Mouse (Mus musculus) megakaryocyte-erythroid progenitor cell, adult 5-6 weeks (primary cell): ENCODE results near the gene Homer2. TPM values are rescaled to one million over a fixed set of nuclear protein-coding genes. Genes with fewer than 3 reads are reported as not detected.

Experiments
- ATAC-seq: replicated peaks from 2 replicates; pipeline ENCODE4 v1.8.0; 2016; ENCODE audit warnings: mild to moderate bottlenecking, inconsistent platforms; ENCODE audit not compliant: severe bottlenecking, poor library complexity, low FRiP score, low TSS enrichment
- total RNA-seq, 2 experiments: library from RNA; stranded (forward) in 1 of 2; stranded (reverse) in 1 of 2; fragments of 200-1000, 215-1000 nt in 1 of 2; fragments of >200 nt in 1 of 2; fragmentation: Nextera tagmentation in 1 of 2; gene quantifications; 2 replicates each; pipeline ENCODE4 v1.2.3; 2014 to 2017

The Homer2 gene
- total RNA-seq, 2 experiments from 2014 or later, result 0.33 to 3.4 TPM

DNA sequence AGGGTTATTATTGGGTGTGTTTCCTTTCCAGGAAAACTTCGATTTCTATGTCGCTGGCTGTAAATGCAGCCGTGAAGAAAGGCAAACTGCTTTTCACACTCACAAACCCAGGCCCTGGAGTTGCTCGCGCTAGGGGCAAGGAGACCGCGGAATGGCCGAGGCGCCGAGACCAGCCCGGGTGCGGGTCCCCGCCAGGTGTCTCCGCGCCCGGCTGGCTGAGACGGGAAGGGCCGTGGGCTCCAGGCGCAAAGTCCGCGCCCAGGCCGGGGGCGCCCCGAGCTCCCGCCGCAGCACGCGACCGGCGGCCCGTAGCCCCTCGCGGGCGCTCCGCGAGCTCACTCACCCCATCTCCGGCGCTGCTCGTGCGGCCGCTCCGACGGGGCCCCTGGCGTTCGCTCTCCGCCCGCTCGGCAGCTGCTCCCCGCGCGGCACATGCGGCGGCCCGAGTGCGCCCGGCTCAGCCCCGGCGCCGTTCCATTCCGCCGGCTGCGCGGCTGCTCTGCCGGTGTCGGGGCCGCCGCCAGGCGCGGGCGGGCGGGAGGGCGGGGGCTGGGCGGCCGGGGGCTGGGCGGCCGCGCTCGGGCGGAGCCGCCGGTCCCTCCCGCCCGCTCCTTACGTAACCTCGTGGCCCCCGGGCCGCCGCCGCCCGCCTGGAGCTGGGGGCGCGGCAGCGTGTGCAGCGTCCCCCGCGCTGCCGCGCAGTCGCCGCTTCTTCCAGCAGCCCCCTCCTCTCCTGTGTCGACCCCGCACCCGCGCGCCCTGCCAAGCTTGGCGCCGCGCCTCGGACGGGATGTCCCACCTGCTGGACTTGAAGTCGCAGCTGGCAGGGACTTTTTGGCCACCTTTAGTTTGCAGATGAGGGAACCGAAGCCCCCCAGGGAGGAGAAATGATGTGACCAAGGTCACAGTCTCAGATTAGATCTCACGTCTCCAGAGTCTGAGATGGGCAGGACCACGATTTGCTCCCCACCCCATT lies 623 bp downstream of the Homer2 start:
- ATAC-seq, result no peak

DNA sequence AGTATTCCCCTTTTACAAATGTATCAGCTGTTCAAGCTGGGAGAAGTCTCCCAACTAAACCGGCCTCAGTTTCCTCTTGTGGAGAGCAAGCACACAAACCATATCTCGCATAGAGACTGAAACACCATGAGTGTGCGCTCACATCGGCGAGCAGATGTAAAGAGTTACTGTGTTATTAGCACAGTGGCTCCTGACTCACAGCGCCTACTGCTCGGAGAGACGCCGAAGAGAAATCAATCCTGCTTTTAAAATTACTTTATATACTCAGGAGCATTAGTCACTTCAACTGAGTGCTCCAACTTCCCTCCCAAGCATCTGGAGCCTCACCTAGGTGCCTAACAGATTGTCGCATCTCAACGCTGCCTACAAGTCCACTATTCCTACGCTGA lies 1.3 kb downstream of the Homer2 start:
- no peak for ATAC-seq

GRCm38 (mm10) chr7:81698357-81698756 lies 9.0 kb downstream of the Homer2 start:
- ATAC-seq, result no peak

DNA sequence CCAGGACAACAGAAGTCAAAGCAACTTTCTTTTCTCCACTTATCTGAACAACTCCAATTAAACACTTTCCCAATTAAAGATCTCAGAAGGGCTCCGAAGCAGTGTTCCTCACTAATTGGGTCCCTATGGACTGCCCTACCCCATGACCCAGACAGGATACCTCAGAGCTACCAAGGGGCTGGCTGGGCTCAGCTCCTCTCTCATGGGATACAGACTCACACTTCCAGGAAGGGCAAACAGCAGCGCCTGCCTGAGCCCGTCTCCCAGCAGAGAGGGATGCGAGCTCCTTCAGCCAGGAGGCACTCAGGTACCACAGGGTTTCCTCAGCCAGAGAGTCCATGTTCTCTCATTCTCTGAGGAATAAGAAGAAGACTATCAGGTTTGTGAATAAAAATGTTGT lies 9.4 kb downstream of the Homer2 start:
- no peak for ATAC-seq

DNA sequence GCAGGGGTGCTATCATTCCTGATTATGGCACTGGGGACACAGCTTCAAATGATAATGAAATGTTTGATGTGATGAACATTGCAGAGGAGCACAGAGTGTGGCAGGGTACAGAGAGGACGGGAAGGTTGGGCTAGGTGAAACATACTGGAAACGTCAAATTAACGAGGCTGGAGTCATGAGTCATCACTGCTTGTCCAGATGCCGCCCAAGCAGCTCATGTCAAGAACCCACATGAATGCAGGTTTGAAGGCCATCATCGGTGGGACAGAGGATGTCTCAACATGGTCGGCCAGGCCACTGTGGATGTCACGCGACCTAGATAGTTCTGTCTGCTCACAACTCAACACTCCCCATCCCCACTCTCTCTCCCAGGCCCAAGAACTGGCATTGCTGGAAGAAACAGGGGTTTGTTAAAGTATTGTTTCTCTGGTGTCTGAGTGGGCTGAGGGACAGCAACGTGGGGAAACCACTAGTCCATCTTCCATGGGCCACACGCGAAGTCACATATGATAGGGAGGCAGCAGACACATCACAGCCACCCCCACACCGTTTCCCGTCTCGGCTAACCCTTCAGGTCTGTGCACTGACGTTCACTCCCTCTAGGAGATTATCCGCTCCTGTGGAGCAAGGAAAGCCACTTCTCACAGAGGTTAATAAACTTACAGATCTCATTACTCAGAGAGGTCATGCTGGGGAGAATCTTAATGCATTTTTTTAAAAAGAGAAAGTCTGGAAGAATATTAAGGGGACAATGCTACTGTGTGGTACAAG lies 11.4 kb downstream of the Homer2 start:
- no peak for ATAC-seq

- peak; percentile 48; the same call in 1 of the 2 replicates for ATAC-seq
These were observed 16.3 kb downstream of the Homer2 start for GRCm38 (mm10) chr7:81691067-81691466.

- no peak for ATAC-seq
These were observed 18.1 kb downstream of the Homer2 start for GRCm38 (mm10) chr7:81689116-81689681.

DNA sequence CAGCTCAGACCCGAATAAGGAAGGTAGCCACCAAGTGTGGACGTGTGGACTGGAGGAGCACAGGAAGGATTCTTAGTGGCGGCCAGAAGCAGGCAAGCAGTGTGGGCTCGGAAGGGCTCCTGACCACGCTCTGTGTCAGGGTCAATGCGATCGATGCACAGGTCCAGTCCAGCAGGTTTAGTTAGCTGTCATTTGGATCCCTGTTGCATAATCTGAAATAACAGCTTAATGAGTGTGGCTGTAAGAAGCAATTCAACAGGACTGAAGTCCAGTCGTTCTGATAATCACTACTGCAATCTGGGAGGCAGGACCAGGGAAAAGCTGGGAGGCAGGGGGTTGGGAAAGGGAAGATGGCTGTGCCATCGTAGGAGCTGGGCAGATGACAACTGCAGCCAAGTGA lies 18.9 kb downstream of the Homer2 start:
- ATAC-seq, result no peak

DNA sequence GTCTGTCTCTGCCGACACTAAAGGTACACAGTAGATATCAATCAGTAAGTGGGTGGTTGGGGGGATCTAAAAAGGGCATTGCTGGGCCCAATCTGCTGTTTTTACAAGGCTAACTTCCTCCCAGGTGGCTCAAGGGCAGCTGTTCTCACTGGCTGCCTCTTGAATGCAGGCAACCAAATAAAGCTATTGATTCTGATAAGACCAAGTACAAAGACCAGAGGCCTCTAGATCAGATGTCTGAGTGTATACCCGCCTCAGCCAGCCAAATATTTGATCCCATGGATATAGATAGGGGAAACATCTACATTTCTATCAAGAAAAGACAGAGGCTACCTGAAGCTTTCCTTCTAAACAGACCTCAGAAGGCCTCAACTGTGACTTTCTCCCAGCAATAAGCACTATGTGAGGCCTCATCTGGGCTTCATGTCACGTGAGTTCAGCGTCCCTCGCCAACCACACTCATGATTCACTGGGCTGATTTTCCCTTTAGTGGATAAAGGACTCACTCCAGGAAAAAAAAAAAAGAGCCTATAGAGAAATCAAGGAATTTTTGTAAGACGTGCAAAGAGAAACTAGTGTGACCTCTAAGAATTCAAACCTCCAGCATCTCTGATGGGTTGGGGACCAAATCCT lies 19.5 kb downstream of the Homer2 start:
- no peak for ATAC-seq

- ATAC-seq, result no peak
These were observed 22.0 kb downstream of the Homer2 start for GRCm38 (mm10) chr7:81685375-81685774.

GRCm38 (mm10) chr7:81683779-81684422 lies 23.4 kb downstream of the Homer2 start:
- ATAC-seq, result no peak

GRCm38 (mm10) chr7:81681386-81681785 lies 25.9 kb downstream of the Homer2 start:
- no peak for ATAC-seq

- ATAC-seq, result no peak
These were observed 33.8 kb downstream of the Homer2 start for GRCm38 (mm10) chr7:81673359-81674013.

DNA sequence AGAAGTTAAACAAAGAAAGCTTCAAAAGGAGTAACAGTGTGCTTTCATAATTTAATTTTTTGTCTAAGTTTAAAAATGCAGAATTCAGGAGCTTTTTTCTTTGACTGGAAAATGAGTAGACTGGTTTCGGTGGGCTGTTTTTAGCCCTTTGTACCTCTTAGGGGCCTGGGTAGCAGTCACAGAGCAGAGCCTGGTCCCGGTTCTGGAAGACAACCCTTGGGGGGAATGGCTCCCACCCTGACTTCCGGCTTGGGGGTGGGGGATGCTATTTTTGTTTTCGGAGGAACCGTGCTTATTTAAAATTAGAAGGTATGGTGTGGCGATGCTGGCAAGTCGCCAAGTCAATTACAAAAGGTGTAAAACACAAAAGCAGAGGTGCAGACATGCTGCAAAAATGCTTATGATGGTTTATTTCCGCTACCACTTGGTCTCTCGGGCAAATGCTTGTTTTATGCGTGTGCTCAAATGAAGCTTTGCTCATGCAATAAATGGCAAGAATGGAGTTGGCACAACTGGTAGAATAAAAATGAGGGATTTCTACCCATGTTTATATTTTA lies 34.5 kb downstream of the Homer2 start:
- no peak for ATAC-seq

DNA sequence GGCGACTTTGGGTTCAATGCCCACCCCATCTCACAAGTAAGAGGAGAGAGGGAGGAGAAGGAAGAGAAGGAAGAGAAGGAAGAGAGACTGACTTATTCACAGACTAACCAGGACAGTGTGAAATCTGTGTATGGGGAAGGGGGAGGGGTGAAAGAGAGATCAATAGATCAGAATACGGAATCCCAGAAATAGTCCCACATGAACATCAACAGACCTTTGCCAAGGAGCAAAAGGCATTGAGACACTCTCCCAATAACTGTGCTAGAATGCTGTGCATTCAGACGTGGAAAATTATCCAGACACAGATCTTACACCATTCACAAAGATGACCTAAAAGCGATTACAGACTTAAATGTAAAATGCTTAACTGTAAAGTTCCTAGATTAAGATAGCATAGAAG lies 40.2 kb downstream of the Homer2 start:
- ATAC-seq, result no peak

- no peak for ATAC-seq
These were observed 40.7 kb downstream of the Homer2 start for GRCm38 (mm10) chr7:81666585-81666984.

- no peak for ATAC-seq
These were observed 44.3 kb downstream of the Homer2 start for GRCm38 (mm10) chr7:81663057-81663456.

- ATAC-seq, result no peak
These were observed 49.5 kb downstream of the Homer2 start for GRCm38 (mm10) chr7:81657631-81658347.
